Mouse (Mus musculus) left cerebral cortex, postnatal 4 days (tissue): ENCODE measurements at regions not wholly inside any gene's neighbourhood (a gene's known extent, or its start where the extent isn't known, plus 50 kb on each side); places are given as distances from the start of the nearest gene placed in this dataset.

ENCODE experiments used
- DNase-seq: peaks from one replicate; pipeline ENCODE4 v3.0.0-alpha.2; 2022
- intact Hi-C: fragments of 180-260 bp; cut with DNase I; formaldehyde crosslinking; loops from one replicate; pipeline ENCODE4 v1.15.1; 2025

DNA sequence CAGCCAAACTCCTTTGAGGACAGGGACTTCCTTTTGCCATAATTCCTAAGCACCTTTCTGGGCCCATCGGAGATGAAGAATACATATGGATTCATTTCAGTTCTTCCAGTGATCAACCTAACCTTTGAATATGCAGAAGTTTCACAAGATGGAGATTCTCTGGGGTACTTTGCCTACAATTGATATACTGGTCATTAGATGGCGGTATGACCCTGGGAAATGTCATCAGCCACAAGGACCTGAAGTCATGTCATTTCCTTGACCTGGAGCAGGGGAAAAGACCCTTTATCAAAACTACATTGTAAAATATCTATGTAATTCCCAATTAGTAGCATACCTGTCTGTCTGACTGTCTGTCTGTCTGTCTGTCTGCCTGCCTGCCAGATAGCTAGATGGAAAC, 164.0 kb upstream of the Slc24a3 start:
- DNase-seq: no peak
- intact Hi-C loops: no loop called here

DNA sequence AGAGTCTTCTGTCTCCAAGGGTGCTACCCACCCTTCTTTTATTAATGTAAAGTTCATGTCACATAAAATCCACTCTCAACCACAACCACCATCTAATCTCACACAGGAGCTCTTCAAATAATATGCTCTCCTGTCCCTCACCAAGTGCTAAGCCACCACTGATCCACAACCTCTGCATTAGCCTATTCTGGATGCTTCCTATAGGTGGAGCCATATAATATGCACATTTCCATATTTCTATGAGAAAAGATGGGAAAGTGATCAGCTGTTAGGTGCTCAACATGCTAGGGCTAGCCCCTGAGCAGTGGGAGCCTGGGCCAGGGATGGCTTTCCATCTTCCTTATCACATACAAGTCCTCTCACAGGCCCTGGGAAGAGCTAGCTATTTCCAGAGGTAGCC, 156.9 kb upstream of the Slc24a3 start:
- no peak for DNase-seq
- intact Hi-C loops: no loop called here

DNA sequence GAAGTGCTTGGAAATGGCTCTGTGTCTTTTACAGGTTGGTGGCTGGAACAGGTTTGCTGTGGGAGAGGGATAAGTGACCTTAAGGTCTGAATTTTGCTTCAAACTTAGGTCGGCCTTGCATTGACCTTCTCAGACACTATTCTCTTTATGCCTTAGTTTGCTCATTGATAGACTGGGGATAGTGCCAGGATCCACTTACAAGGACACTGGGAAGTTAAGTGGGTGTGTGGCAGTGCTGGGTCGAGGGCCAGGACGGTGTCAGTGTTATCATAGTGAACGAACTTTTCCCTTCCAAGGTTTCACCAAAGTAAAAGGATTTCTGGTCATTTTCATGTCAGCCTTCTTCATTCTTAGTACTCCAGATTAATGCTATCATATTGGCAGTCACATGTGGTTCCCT, 156.3 kb upstream of the Slc24a3 start:
- intact Hi-C loops: no loop called here
- DNase-seq: no peak

DNA sequence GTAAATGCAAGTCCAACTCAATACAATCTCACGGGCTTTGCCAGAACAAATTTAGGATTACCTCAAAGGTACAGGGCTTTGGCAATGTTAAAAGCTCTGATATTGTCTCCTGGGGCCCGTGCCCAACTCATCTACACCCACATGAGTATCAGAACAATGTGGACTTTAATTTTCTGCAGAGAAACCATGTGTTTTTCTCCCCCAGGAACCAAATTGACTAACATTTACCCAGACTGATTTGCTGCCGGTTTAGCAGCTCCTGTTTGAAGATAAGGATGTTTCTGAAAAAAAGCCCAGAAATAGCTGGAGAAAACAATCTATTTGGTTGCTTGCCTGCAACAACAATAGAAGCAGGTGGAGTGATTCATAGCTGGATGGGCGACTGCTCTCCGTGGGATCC, 151.6 kb upstream of the Slc24a3 start:
- intact Hi-C loops: no loop called here

DNA sequence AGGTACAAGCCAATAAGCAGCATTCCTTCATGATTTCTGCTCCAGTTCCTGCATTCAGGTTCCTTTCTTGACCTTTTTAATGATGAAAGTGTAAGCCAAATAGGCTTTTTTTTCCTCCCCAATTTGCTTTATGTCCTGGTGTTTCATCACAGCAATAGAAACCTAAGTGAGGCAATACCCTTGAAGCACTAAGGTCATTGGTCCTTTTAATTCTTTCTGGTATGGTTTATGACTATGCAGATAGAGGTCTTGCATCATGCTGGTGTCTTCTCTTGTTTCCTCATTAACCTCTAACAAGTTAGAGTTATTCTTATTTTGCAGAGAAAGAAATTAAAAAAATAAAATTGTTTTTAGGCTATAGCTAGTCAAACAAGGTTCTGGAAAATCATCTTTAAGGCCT, 150.6 kb upstream of the Slc24a3 start:
- no peak for DNase-seq
- intact Hi-C loops: no loop called here

More for the DNA sequence above, 151.6 kb upstream of the Slc24a3 start:
- DNase-seq: no peak

GRCm38 (mm10) chr2:145017625-145018167, 149.9 kb upstream of the Slc24a3 start:
- intact Hi-C loops: no loop called here

DNA sequence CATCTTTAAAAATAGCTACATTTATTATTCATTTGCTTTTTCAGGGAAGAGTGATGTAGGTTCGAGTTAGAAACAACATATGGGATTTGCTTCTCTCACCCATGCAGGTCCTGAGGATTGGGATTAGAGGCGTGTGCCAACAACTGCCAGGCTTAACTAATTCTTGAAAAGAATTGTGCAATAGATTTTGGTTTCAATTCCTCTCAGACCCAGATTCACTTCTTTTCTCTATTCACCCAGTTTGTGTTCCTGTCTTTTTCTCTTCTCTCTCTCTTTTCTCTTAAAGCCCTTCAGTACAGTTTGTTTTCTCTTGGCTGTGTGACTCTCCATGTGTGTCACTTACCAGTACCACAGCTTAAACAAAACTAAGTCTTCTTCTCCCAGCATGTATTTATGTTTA, 119.8 kb upstream of the Slc24a3 start:
- intact Hi-C loops: no loop called here
- no peak for DNase-seq

More at GRCm38 (mm10) chr2:145017625-145018167, 149.9 kb upstream of the Slc24a3 start:
- no peak for DNase-seq

GRCm38 (mm10) chr2:145049655-145050376, 117.7 kb upstream of the Slc24a3 start:
- intact Hi-C loops: no loop called here
- no peak for DNase-seq

DNA sequence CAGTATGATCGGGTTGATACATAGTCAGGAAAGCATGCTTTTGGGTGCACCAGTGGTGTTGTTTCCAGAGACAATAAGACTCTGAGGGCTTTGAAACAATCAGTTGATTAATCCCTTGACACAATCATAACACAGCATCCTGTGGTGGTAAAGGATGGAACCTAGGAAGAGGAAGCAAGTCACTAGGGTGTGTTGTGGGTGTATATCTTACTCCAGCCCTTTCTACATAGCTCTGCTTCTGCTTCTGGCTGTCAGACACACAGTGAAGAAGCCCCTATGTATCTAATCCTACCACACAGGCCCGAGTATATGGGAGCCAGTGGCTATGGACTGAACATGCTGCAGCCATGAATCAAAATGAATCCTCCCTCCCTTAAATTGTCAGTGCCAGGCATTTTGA, 115.1 kb upstream of the Slc24a3 start:
- intact Hi-C loops: no loop called here
- no peak for DNase-seq

DNA sequence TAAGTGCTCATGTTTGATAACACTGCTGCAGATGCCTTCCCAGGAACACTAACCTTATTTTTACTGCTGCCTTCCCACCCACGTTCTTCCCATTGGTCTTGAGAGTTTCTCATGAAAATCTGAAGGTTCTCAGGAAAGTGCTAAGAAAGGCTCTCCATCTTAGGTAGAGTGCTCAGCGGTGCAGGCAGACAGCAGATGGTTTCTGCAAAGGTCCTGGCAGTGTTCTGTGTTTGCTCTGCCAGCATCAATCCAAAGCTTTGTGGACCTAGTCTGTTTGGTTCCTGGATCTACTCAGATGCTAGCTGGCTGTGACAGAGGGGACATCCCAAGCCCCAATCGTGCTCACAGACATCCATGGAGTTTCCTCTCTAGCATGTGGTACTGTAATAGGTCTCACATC, 111.3 kb upstream of the Slc24a3 start:
- DNase-seq: peak; percentile 13
- intact Hi-C loops: no loop called here

- DNase-seq: no peak
Measured at GRCm38 (mm10) chr2:145056762-145057161, 110.8 kb upstream of the Slc24a3 start.

GRCm38 (mm10) chr2:145069931-145070330, 97.6 kb upstream of the Slc24a3 start:
- intact Hi-C loops: no loop called here
- DNase-seq: no peak

More at GRCm38 (mm10) chr2:145056762-145057161, 110.8 kb upstream of the Slc24a3 start:
- intact Hi-C loops: no loop called here

DNA sequence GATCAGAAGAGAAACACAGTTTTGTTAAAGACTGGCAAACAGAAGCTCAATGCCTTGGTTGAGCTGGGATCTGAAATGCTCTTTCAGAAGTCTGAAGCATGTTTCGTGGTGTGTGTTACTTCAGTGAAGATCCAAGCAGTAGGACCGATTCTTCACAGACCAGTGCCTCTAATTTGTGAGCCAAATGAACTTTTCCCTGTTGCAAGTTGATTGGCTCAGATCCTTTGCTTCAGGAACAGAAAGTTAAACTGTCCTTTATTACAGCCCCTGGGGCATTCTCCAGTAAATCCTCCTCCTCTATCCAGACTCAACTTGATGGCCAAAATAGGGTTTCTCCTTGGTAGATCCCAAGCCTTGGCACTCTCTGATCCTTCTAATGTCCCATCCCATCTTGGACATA, 85.6 kb upstream of the Slc24a3 start:
- intact Hi-C loops: no loop called here
- no peak for DNase-seq

GRCm38 (mm10) chr2:145084621-145085020, 82.9 kb upstream of the Slc24a3 start:
- intact Hi-C loops: no loop called here
- no peak for DNase-seq

- intact Hi-C loops: no loop called here
- DNase-seq: no peak
Measured at GRCm38 (mm10) chr2:145086118-145086517, 81.4 kb upstream of the Slc24a3 start.

- DNase-seq: peak; percentile 4
Measured at GRCm38 (mm10) chr2:145103295-145103694, 64.3 kb upstream of the Slc24a3 start.

GRCm38 (mm10) chr2:145111615-145112014, 55.9 kb upstream of the Slc24a3 start:
- DNase-seq: no peak
- intact Hi-C loops: no loop called here

More at GRCm38 (mm10) chr2:145103295-145103694, 64.3 kb upstream of the Slc24a3 start:
- intact Hi-C loops: no loop called here

DNA sequence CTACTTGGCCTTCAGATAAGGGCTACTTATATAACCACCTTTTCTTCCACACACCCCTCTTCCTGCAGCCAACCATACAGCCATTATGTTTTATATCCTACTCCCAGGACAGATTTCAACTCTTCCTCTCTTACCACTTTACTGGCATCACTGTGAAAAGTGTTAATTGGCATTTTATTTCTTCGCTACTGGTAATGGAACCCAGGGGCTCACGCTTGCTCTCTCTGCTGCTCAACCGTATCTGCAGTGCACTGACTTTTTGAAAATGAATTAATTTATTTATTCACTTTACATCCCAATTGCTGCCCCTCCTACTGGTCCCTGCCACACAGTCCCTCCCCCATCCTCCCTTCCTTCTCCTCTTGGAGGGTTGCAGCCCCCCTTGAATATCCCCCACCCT, 52.5 kb upstream of the Slc24a3 start:
- intact Hi-C loops: no loop called here
- no peak for DNase-seq
